Mouse (Mus musculus): Measurements from ENCODE around the gene Nfia. TPM values are rescaled to one million over a fixed set of nuclear protein-coding genes. Genes with fewer than 3 reads are reported as not detected.

Nfia gene
- polyA plus RNA-seq, 2 experiments: 51.9 to 71.2 TPM

DNA sequence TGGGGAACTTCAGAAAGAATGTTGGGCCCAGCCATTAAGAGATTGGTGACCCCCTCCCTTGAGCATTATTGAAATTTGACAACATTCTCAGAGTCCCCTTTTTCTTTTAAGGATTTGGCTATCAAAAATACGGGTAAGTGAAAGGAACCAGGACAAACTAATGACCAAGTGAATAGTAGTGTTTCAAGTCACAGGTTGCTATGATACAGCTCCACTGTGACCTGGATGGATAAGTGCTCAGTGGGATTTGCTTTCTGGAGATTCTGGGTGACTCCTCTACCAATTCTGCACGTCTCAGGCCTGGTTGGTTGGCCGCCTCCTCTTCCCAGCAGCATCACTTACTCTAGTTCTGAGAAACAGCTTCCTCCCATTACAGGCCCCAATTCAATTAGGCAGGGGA lies 102.4 kb downstream of the Nfia start:
- Histone ChIP-seq H3K9ac (ENCODE audit: low read depth, low read length, severe bottlenecking) (no peak overlapping the region), H3K27me3 (ENCODE audit: control insufficient read depth, insufficient read depth, low read length) (no peaks in the 10 kb centered on the region), H3K27ac (replicated peaks; ENCODE audit: low read depth, low read length) (no peak overlapping the region), H3K36me3 (ENCODE audit: control insufficient read depth, insufficient read depth, low read length) (no peaks in the 10 kb centered on the region), H3K9me3 (ENCODE audit: control insufficient read depth, low read length) (no peaks in the 10 kb centered on the region), H3K4me2 (replicated peaks; ENCODE audit: low read depth, low read length, severe bottlenecking) (no peak overlapping the region), H3K4me1 (ENCODE audit: control insufficient read depth, insufficient read depth, low read length) (peaks cover 32% of the 10 kb centered on the region), H3K4me3 (replicated peaks; ENCODE audit: low read length) (no peak overlapping the region)
- 90% methylated on average over 3 of the region's 3 CpGs for WGBS
- DNase-seq (ENCODE audit: low spot score): no peak
- ATAC-seq (ENCODE audit: low FRiP score, low read depth): no peak
- no peak for TF ChIP-seq POLR2A (IDR thresholded peaks at IDR 0.05; ENCODE audit: borderline replicate concordance, extremely low read depth, insufficient read depth, insufficient read length)

DNA sequence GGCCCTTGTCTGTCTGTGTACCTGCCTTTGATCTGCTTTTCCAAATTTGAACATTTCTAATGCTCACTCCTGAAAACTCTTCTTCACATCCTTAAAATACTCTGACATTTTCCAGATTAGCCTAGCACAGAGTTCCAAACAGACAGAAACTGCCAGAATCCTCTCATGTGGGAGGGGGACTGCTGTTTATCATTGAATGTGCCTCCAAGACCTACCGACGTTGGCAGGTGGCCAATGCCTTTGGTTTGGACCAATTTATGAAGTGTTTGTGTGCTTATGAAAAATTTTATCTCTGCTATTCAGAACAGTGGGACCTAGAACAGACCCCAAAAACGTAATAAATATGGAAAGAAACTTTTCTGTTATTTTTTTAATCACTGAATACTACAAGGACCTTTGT lies 103.4 kb downstream of the Nfia start:
- no peak overlapping the region for H3K9ac ChIP-seq (ENCODE audit: low read depth, low read length, severe bottlenecking)
- H3K4me1 ChIP-seq (ENCODE audit: control insufficient read depth, insufficient read depth, low read length): peaks cover 28% of the 10 kb centered on the region
- no peaks in the 10 kb centered on the region for H3K36me3 ChIP-seq (ENCODE audit: control insufficient read depth, insufficient read depth, low read length)
- no peak overlapping the region for H3K27ac ChIP-seq (replicated peaks; ENCODE audit: low read depth, low read length)
- no peak for TF ChIP-seq POLR2A (IDR thresholded peaks at IDR 0.05; ENCODE audit: borderline replicate concordance, extremely low read depth, insufficient read depth, insufficient read length)
- ATAC-seq (ENCODE audit: low FRiP score, low read depth) (no peak), DNase-seq (ENCODE audit: low spot score) (no peak)
- H3K4me2 ChIP-seq (replicated peaks; ENCODE audit: low read depth, low read length, severe bottlenecking): no peak overlapping the region
- no peak overlapping the region for H3K4me3 ChIP-seq (replicated peaks; ENCODE audit: low read length)
- WGBS: 36% methylated on average over 3 of the region's 3 CpGs
- no peaks in the 10 kb centered on the region for H3K27me3 ChIP-seq (ENCODE audit: control insufficient read depth, insufficient read depth, low read length)
- no peaks in the 10 kb centered on the region for H3K9me3 ChIP-seq (ENCODE audit: control insufficient read depth, low read length)

DNA sequence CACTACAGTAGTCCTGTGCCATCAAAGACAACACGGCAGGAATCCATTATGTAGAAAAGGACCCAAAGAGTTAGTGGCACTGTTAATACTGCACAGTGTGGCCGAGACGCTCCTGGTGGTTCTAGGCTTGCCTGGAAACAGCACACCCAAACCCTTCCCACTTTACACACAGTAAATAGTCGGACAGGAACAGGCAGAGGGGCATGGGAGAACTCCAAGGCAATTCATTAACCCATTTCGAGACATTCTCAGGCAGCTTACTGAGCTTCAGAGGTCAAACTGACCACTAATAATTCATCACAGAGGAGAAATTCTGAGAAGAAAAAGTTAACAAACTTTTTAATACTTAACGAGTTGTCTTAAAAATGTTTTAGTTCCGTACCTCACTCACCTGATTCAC lies 107.2 kb downstream of the Nfia start:
- H3K9me3 ChIP-seq (ENCODE audit: control insufficient read depth, low read length): no peaks in the 10 kb centered on the region
- 64% methylated on average over 7 of the region's 7 CpGs for WGBS
- DNase-seq (ENCODE audit: low spot score): no peak
- TF ChIP-seq POLR2A (IDR thresholded peaks at IDR 0.05; ENCODE audit: borderline replicate concordance, extremely low read depth, insufficient read depth, insufficient read length): no peak
- no peaks in the 10 kb centered on the region for H3K27me3 ChIP-seq (ENCODE audit: control insufficient read depth, insufficient read depth, low read length)
- no peak overlapping the region for H3K4me2 ChIP-seq (replicated peaks; ENCODE audit: low read depth, low read length, severe bottlenecking)
- H3K27ac ChIP-seq (replicated peaks; ENCODE audit: low read depth, low read length): no peak overlapping the region
- no peak overlapping the region for H3K9ac ChIP-seq (ENCODE audit: low read depth, low read length, severe bottlenecking)
- H3K36me3 ChIP-seq (ENCODE audit: control insufficient read depth, insufficient read depth, low read length): no peaks in the 10 kb centered on the region
- H3K4me1 ChIP-seq (ENCODE audit: control insufficient read depth, insufficient read depth, low read length): peaks cover 14% of the 10 kb centered on the region
- H3K4me3 ChIP-seq (replicated peaks; ENCODE audit: low read length): no peak overlapping the region
- no peak for ATAC-seq (ENCODE audit: low FRiP score, low read depth)

GRCm38 (mm10) chr4:97880120-97881055 lies 107.9 kb downstream of the Nfia start:
- no peak for DNase-seq (ENCODE audit: low spot score)
- 74% methylated on average over 9 of the region's 9 CpGs for WGBS
- H3K4me3 ChIP-seq (replicated peaks; ENCODE audit: low read length): no peak overlapping the region

DNA sequence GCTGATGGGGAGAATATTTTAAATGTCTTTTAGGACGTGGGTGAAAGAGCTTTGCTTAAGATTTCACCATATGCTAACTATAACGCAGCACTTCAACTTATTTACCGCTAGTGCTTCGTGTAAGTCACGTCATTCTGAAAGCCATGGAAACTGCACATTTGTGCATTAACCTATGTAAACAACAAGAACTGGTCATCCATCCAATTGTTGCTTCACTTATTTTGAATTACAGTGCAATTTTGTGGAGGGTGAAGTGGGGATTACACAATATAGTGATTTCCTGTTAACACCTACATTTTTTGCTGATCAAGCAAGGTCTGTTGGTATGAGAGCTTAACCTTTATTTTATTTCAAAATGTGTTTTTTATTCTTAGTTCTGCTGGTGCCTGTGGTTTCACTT lies 113.0 kb downstream of the Nfia start:
- Histone ChIP-seq H3K9ac (ENCODE audit: low read depth, low read length, severe bottlenecking) (no peak overlapping the region), H3K27ac (replicated peaks; ENCODE audit: low read depth, low read length) (no peak overlapping the region; the same call in 1 of the 2 replicates), H3K4me2 (replicated peaks; ENCODE audit: low read depth, low read length, severe bottlenecking) (0 out of 2 replicates have a peak overlapping the region, but pooled peaks have one; percentile 7), H3K27me3 (ENCODE audit: control insufficient read depth, insufficient read depth, low read length) (no peaks in the 10 kb centered on the region), H3K36me3 (ENCODE audit: control insufficient read depth, insufficient read depth, low read length) (no peaks in the 10 kb centered on the region), H3K9me3 (ENCODE audit: control insufficient read depth, low read length) (no peaks in the 10 kb centered on the region), H3K4me1 (ENCODE audit: control insufficient read depth, insufficient read depth, low read length) (peaks cover 15% of the 10 kb centered on the region), H3K4me3 (replicated peaks; ENCODE audit: low read length) (no peak overlapping the region)
- DNase-seq (ENCODE audit: low spot score) (no peak), ATAC-seq (ENCODE audit: low FRiP score, low read depth) (peak; percentile 49; the same call in 1 of the 2 replicates)
- no peak for TF ChIP-seq POLR2A (IDR thresholded peaks at IDR 0.05; ENCODE audit: borderline replicate concordance, extremely low read depth, insufficient read depth, insufficient read length)
- WGBS: 53% methylated on average over 5 of the region's 5 CpGs

More at GRCm38 (mm10) chr4:97880120-97881055, 107.9 kb downstream of the Nfia start:
- H3K9me3 ChIP-seq (ENCODE audit: control insufficient read depth, low read length): no peaks in the 10 kb centered on the region
- TF ChIP-seq POLR2A (IDR thresholded peaks at IDR 0.05; ENCODE audit: borderline replicate concordance, extremely low read depth, insufficient read depth, insufficient read length): no peak
- H3K4me2 ChIP-seq (replicated peaks; ENCODE audit: low read depth, low read length, severe bottlenecking): no peak overlapping the region
- H3K4me1 ChIP-seq (ENCODE audit: control insufficient read depth, insufficient read depth, low read length): peaks cover 10% of the 10 kb centered on the region
- H3K27ac ChIP-seq (replicated peaks; ENCODE audit: low read depth, low read length): no peak overlapping the region
- no peak overlapping the region for H3K9ac ChIP-seq (ENCODE audit: low read depth, low read length, severe bottlenecking)
- H3K27me3 ChIP-seq (ENCODE audit: control insufficient read depth, insufficient read depth, low read length): no peaks in the 10 kb centered on the region
- no peak for ATAC-seq (ENCODE audit: low FRiP score, low read depth)
- no peaks in the 10 kb centered on the region for H3K36me3 ChIP-seq (ENCODE audit: control insufficient read depth, insufficient read depth, low read length)

All from limb, embryonic 14.5 days (tissue).